Mouse (Mus musculus): ENCODE results near the gene Mgmt.

Mgmt gene

DNA sequence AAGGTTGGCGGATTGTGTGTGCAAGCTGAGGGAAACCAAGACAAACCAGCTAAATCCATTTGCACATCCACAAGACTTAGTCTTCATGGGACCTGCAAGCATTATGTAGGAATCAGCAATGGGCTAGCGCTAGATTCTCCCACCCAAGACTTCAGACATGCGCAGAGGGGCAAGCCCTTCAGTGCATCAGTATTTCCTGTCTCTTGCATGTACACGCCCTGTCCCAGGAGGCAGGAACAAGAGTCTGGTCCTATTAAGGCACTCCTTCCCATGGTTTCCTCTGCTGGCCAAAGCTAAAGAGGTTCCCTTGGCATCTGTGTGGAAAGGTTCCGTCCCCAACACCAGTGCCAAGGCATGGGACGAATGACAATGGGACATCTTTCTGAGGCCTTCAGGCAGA lies 166.7 kb downstream of the Mgmt start:
- 93% methylated on average over 6 of the region's 6 CpGs for WGBS

DNA sequence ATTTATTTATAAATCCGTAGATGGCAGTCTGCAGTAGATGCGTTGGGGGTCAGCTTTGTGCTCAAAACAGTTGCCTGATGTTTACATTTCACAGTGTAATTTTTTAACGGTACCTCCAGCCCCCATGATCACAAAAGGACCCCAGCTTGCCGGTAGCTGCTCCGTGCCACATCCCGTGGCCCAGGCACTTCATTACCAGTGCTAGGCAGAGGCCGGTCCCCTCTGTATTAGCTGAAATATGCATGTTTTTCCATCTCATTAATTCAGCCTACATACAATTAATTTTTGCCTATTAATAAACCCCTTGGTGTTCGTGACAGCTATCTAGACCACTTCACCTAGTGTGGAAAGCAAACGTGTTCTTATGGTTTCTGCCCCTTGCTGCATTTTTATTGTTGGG lies 169.8 kb downstream of the Mgmt start:
- WGBS = 82% methylated on average over 9 of the region's 9 CpGs

DNA sequence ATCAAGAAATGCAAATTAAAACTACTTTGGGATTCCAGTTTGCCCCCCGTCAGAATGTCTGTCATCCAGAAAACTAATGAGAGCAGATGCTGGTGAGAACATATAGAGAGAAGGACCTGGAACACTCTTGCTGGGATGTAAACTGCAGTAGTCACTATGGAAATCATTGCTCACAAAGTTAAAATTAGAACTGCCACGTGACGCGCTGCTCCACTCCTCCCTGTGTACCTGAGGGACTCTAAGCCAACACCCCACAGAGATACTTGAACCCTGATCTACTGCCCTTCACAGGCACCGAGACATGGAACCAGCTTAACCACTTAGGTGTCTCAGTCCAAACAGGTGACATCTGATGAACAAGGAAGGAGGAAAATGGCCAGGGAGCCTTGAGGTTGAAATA lies 171.0 kb downstream of the Mgmt start:
- 78% methylated on average over 5 of the region's 5 CpGs for WGBS

DNA sequence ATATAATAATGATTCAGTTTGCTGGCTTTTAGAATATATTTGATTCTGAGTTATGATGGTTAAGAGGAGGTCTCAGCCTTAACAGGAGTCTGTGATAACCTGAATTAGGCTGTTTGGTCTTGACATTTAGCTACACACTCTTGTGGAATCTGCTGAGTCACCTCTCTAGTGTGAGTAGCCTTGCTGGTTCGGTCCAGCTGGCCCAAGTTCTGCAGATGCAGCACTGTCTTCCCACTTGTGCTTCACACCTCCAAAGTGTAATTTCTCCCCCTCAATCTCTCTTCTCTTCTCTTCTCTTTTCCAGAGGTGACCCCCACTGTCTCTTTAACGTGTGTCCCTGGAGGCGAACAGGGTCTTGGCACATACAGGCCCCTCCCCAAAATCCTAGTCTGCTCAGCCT lies 171.8 kb downstream of the Mgmt start:
- 64% methylated on average over 3 of the region's 3 CpGs for WGBS

DNA sequence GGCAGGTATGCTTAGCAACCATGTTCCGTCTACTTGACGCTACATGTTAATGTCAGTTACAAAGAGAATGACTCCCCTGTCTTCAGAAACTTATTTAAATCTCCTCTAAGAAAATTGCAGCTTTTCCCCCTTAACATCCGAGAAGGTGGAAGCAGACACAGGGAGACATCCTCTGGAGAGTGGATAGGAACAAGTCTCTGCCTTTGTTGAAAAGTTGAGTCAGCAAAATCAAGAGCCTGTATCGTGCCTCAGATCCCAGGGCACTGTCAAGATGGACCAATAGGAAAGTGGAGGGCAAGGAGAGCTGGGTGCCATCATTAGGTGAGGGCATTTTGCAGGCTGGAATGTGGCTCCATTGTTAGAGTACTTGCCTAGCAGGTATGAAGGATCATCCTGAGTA lies 172.6 kb downstream of the Mgmt start:
- WGBS = 87% methylated on average over 4 of the region's 4 CpGs

DNA sequence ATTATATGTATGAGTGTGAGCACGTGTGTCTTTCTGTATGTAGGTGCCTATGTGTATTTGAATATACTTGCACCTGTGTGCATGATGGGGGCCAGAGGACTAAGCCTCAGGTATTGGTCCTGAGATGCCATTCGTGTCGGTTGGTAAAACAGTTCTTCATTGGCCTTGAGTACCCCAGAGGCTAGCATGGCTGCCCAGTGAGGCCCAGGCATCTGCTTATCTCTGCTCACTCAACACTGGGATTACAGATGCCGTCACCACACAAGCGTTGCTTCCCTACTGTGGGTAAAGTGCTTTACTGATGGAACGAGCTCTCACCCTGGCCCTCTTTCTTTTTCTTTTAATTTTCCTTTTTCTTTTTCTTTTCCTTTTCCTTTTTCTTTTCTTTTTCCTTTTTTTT lies 173.3 kb downstream of the Mgmt start:
- 91% methylated on average over 6 of the region's 6 CpGs for WGBS

DNA sequence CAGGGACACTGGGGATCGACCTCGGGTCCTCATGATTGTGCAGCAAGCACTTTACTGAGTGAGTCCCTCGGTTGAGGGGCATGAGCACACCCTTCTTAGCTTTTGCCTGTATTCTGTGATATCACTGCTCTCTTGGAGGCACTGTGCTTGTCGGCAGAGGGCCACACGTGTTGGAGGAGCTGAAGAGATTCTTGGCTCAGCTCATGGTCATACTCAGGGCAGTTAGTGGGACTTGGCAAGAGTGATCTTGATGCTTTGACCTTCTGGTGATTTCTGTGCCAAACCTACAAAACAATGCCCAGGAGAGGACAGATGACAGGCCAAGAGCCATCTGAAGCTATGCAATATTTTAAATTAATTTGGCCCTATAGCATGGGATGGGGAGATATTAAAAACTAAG lies 174.4 kb downstream of the Mgmt start:
- 87% methylated on average over 5 of the region's 5 CpGs for WGBS

DNA sequence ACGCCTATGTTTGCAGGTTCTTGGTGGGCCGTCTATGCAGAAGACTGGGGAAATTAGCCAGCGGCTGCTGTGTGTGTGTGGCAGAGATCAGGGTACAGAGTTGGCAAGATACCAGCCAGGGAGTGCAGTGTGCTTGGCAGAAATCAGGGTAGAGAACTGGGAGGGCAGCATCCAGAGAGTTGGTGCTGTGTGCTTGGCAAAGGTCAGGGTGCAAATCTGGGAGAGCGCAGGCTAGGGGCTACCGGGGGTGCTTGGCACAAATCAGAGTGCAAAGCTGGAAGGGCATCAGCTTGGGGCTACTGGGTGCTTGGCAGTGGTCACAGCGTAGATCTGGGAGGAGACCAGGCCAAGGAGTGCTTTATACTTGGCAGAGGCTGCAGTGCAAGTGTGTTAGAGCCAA lies 175.4 kb downstream of the Mgmt start:
- WGBS = 75% methylated on average over 6 of the region's 6 CpGs

DNA sequence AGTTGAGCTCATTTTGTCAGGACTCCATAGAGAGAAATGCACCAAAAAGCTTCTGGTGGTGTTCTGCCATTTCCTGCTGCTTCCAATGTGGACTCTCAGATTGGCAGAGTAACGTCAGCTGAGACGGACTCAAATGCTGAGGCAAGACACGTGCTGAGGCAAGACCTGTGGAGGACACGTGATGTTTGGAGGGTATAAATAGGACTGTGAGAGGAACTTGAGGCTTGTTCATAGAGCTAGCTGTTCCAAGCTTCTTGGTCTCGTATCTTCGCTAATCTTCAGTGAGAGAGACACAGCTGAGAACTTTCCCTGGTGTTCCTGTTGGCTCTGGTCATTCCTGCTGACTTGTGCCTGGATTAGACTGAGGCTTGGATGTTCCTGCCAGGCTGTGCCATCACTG lies 176.9 kb downstream of the Mgmt start:
- WGBS = 92% methylated on average over 6 of the region's 6 CpGs

DNA sequence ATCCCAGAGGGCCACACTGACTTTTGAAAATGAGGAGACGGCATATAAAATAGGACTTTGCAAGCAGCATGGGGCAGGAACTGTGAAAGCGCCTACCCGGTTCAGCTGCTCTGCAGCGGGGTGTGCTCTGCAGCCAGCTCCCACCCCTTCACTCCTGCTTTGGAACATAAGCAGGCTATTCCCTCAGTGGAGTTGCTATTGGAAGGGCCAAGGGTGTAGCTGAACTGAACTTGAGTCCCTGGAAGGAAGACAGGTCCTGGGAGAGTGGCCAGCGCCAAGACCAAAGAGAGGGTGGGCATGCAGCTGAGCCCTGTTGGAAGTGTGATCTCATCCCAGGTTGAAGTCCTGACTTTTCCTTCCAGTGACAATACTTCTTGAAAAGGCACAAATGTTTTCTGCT lies 179.5 kb downstream of the Mgmt start:
- WGBS = 66% methylated on average over 5 of the region's 5 CpGs

DNA sequence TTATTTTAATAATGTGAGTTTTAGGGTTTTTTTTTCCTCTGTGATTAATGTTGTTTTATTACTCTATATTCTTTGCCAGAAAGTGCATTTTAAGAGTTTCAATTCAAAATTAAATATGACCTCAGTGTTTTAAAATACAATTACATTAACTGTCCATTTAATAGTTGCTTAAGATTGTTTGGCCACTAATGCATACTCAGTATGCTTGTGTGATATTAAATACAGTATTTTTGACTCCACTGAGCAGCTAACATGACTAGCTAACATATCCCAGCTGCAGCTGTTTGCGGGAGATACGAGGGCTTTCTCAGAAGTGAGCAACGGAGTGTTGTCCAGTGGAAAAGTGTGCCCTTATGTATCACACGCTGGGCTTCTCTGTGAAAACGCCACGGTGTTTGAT lies 179.9 kb downstream of the Mgmt start:
- WGBS = 98% methylated on average over 6 of the region's 6 CpGs

DNA sequence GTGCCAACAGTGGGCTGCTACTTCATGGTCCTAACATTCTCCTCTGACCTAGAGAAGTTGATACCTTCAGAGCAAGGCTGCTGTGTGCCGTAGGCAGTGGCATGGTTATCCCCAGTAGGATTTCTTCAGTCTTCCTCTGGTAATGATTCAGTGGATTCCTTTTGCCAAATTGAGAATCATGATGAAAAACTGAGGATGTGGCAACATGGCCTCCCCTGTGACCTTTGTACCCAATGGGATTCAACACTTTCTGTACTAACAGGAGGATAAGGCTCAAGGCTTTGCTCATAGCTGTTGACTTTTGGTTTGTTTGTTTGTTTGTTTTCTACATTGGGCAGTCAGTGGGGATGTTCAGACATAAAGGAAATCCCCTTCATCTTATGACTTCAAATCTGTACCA lies 180.9 kb downstream of the Mgmt start:
- 100% methylated on average over 1 of the region's 1 CpGs for WGBS

DNA sequence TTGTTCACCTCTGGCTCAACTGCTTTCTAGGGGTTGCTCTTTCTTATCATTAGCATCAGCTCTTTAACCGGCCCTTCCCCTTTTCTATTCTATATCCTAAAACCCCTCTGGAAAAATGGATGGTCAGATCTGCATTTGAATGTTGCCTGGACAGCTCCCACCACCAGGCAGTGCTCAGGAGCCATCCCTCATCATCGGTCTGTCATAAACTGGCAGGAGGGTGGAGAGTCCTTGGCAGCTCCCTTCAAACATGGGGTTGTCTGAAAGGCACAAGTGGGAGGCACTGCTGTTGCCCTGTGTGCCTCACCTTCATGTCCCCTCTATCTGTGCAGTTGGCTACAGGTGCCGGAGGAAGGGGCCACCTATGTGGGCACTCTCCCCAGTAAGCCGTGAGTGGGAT lies 185.8 kb downstream of the Mgmt start:
- WGBS = 92% methylated on average over 4 of the region's 4 CpGs

DNA sequence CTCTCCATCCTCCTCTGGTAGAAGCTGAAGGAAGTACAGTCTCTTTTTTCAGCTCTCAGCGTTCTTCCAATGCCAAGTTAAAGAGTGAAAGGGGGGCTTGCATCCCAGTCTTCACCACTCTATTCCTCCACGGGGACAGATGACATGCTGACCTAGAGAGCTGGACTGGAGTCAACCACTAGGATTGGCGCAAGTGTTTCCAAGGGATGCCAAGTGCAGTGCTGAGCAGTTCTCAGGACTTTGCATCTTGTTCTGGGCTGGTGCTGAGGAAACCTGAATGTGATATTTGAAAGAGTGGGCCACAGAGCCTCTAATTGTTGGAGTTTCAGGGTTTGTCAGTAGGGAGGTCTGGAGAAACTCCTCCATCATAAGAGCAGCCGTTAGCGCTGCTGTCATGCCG lies 187.8 kb downstream of the Mgmt start:
- WGBS = 85% methylated on average over 6 of the region's 6 CpGs

DNA sequence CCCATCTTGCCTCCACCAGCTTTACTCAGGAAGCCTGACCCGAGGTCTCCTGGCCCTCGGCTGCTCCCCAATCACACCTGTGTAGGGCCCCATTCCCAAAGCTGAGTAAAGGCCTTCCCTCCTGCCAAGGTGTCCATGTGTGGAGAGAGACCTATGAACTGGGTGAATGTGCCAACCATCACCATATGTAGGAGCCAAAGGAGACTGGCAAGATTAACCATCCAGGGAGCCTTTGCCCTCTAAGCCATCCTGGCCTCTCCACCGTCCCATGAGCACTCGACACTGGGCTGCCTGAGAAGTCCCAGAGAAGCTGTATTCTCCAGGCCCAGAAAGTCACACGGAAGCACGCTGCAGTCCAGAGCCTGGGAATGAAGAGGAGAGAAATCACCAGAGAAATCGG lies 190.2 kb downstream of the Mgmt start:
- WGBS = 95% methylated on average over 7 of the region's 7 CpGs

DNA sequence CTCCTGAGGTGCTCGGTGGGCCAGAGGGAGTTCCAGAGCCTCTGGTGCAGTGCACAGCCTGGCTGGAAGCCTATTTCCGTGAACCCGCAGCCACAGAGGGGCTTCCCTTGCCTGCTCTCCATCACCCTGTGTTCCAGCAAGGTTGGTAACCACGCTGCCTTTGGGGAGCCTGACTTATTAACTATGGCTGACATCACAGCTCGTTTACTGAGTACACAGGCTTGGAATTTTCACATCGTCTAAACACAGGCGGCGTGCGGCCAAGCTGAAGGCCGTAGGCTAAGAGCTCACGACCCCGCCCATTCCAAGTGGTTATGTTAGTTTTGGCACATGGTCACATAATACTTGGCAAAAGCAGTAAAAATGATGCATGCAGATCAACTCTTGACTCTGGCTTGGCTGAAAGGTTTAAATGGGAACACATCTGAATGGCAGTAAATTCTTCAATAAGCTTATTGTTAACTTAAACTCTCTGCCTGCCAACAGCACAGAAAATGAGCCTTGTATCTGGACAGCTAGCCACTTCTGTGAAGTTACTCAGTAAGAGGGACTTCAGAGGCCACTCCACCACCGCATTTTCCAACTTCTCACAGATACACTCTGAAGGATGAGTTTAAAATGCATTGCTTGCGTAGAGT lies 191.7 kb downstream of the Mgmt start:
- 55% methylated on average over 14 of the region's 14 CpGs for WGBS

DNA sequence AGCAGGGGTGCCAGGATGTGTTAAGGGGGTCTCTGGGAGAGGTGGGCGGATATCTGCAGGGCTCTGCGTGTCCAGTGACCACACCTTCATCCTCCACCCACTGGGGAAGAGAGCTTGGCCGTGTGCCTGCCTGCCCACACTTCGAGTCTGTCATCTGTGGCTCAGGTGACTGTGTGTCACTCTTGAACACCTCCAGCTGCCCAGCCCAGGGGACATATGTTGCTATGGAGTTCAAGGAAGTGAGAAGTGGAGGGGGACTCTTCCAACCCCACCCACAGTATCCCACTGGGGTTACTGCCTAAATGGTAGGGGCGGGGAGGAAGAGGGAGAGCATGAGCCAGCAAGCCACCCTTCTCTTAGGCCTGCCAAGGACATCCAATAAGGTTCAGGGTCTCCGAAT lies 192.7 kb downstream of the Mgmt start:
- WGBS = 81% methylated on average over 6 of the region's 6 CpGs

DNA sequence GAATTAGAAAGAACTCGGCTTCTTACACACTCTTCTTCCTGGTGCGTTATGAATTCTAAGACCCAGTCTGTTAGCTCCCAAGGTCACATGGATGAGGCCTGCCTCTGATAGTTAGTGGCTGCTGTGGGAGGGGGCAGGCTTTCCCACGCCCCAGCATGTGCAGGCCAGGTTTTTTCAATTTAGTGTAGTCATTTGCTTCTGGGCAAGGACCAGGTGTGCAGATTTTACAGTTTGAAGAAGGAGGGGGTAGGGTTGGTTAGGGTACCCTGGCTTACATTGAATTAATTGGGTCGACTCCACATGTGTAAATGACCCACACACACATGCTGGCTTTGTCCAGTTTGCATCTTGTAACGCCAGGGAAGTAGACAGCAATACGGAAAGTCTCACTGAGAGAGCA lies 193.7 kb downstream of the Mgmt start:
- 95% methylated on average over 6 of the region's 6 CpGs for WGBS

DNA sequence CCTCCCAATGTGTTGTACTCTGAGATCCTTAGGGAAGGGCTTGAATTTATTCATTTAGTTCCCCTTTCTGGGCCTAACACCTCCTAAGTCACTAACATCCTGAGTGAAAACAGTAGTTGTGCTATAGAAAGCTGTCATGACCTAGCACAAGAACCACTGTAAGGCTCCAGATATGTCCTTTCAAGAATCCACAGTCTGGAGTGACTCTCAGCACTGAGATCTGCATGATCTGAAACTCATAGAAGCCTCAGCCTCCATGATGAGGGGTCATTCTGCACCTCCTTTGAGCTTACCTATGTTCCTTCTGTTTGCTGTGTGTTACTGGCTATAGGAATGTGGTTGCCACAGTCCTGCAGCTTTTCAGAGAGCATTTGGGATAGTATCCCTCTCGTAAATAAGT lies 200.1 kb downstream of the Mgmt start:
- 94% methylated on average over 1 of the region's 1 CpGs for WGBS

DNA sequence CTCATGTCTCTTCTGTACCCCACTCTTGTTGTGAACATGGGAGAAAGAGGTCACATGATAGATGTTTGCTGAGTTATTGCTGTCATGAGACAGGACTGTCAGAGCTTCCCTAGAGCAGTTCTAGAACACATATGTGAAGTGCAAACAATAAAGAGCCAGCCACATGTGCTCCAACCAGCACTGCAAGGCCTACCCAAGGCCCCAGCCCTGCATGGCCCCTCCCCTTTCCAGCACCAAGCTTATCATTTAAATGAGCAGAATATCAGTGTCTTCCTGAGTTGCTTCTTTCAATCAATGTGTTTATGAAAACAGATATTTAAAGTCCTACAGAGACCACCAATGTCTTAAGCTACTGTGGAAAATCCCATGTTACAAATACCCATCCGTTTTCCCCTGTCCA lies 201.3 kb downstream of the Mgmt start:
- 98% methylated on average over 1 of the region's 1 CpGs for WGBS

DNA sequence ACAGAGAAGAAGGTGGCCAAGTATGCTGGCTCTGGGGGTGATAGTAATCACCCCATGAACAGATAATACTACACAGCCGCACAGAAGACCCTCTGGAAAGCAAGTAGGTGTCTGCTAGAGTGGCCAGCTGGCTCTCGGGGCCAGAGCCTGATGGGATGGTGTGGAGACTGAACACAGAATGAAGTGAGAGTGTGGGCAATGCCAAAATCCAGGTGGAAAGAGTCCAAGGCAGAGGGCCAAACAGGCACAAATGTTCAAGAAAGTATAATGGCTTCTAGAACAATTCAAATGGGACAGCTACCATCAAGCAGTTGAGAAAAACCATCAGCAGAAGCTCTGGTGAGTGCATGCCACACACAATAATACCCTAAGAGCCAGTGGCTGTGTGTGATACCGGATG lies 205.4 kb downstream of the Mgmt start:
- 59% methylated on average over 3 of the region's 3 CpGs for WGBS

DNA sequence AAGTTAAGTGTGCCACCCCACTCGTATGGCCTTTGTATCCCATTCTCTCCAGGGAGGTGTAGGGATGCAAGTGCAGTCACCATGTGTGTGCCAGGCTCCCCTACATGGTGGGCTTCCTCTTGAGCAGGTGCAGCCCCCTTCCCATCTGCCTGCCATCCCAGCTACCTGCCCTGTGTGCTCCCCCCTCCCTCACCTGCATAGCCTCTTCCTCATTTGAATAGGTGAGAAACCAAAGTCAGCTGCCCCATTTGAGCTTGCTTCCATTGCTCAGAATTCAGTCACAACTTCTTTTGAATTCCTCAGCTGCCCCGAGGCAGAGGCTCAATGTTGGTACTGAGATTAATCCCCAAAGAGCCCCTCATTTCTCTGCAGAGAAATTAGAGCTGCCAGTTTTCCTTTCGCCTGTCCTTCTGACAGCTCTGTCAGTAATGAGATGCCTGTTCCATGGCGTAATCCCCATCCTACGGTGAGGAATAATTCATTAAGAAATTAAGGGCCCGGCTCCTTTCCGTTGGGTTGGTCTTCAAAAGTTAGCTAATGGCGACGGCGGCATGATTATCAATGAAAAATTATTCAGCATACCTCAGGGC lies 208.3 kb downstream of the Mgmt start:
- WGBS = 69% methylated on average over 10 of the region's 10 CpGs

DNA sequence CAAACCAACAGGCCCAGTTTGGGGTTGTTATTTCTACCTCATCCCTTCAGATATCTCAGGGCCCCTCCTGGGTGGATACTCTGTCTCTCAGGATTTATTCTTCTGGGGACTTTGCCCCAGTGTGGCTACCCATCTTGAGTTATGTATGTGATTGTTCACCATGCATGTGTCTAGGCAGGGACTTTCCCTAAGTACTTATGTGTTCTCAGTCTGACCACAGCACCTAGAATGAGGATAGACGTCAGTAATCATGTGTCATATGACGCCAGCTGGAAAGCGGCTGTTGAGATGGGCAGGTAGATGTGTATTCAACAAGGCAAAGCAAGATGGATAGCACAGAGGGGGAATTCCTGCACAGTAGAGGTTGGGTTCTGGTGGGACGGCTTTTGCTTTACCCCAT lies 217.7 kb downstream of the Mgmt start:
- WGBS = 98% methylated on average over 4 of the region's 4 CpGs

DNA sequence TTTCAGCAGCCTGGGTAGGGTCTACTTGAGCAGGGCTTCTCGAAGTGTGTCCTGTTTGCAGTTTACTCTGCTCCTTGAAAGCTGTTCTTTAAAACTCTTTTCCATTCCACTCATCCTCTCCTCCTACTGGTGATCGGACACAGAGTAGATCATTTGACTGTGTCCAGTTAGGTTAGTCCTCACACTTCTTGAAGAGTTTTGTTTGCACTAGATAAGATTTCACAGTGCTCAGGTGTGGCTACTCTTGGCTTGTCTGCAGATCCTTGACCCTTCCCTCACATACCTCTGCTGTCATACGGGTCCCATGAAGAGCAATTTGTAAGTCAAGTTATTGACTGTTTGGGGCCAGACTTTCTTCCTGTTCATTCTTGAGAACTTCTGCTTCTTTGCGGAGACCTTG lies 221.8 kb downstream of the Mgmt start:
- 86% methylated on average over 4 of the region's 4 CpGs for WGBS
